9 mouse cellular contexts compared by ENCODE assay signal in the genomic region with DNA sequence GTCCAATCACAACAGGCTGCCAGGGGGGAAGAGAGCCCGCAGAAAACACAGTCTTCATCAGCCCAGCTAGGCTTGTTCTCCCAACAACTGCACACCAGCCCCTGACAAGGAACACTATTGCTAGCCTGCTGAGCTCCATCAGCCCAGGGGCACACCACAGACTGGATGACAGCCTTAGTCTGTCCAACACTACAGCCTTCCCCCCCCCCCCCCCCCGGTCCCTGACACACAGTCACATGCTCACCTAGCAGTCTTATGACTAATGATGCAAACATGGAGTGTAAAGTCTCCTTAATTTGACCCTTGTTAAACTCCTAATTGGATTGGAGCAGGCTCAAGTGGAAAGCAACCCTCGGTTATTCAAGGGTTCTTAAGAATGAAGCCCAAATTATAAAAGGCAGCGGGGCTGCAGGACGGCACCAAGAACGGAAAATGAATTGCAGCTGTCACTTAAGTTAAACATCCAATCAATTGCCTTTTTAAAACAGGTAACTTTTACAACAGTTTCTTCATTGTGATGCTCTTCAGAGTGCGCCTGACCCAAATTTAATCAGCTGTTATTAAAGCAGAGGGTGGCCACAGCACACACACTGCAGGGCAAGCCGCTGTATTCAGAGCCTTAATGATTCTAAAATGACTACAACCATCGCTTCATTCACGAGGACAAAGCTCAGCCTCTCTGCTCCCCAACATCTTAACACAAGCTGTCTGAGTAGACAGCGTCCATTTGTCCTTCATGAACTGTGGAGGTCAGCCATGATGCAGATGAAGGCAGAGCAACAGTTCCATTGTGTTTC. TPM values are rescaled to one million over a fixed set of nuclear protein-coding genes. Genes with fewer than 3 reads are reported as not detected.
DNase-seq lines count a peak whose midpoint lies in the region; ATAC-seq lines count a peak whose summit lies in the region.
"Had no signal": no experiment of that assay in that cellular context is flagged by ENCODE, and none has a peak within 500 bp of the region (broad histone marks: within the 10 kb centered on the region; RNA-seq: fewer than 3 reads in every experiment).

No protein-coding gene starts in this region.

- peak; percentile 80 for ATAC-seq in hindbrain, embryonic 11.5 days (ENCODE audit: low FRiP score)
- peak; percentile 87 for ATAC-seq in midbrain, embryonic 15.5 days (replicated peaks)
- ATAC-seq in intestine, embryonic 15.5 days: no peak

- H3K27me3 ChIP-seq in hindbrain, embryonic 11.5 days (ENCODE audit: control insufficient read depth, insufficient read depth, low read length): no peaks in the 10 kb centered on the region
- H3K27me3 ChIP-seq in midbrain, embryonic 15.5 days (replicated peaks): no peaks in the 10 kb centered on the region
- H3K27me3 ChIP-seq in intestine, embryonic 15.5 days (replicated peaks): no peaks in the 10 kb centered on the region

- WGBS in hindbrain, embryonic 11.5 days: 31% methylated on average over 11 of the region's 11 CpGs
- WGBS in midbrain, embryonic 15.5 days: 12% methylated on average over 11 of the region's 11 CpGs
- 61% methylated on average over 11 of the region's 11 CpGs for WGBS in intestine, embryonic 15.5 days

- peak; percentile 29 for DNase-seq in MN1 (ENCODE audit: low spot score)
- DNase-seq in embryo, embryonic 10.5 days (ENCODE audit: low spot score): peak; percentile 48
- DNase-seq in hindbrain, embryonic 11.5 days (ENCODE audit: low spot score): no peak
- no peak for DNase-seq in cerebellum, adult 9-11 months
- no peak for DNase-seq in cerebellum, adult 8-10 months
- DNase-seq: thymus, postnatal 36 days had no signal

- H3K4me3 ChIP-seq in hindbrain, embryonic 11.5 days (ENCODE audit: low read depth, low read length): no peak overlapping the region
- no peak overlapping the region for H3K4me3 ChIP-seq in midbrain, embryonic 15.5 days
- no peak overlapping the region for H3K4me3 ChIP-seq in intestine, embryonic 15.5 days (replicated peaks)

- H3K4me1 ChIP-seq in hindbrain, embryonic 11.5 days (replicated peaks; ENCODE audit: control insufficient read depth, insufficient read depth, low read length): peaks cover 5% of the 10 kb centered on the region; the same call in 1 of the 2 replicates
- peaks cover 62% of the 10 kb centered on the region for H3K4me1 ChIP-seq in midbrain, embryonic 15.5 days
- H3K4me1 ChIP-seq in intestine, embryonic 15.5 days (replicated peaks): no peaks in the 10 kb centered on the region

- peak overlapping the region; percentile 6; the same call in 1 of the 2 replicates for H3K4me2 ChIP-seq in hindbrain, embryonic 11.5 days (replicated peaks; ENCODE audit: low read depth, low read length)
- peak overlapping the region; percentile 29 for H3K4me2 ChIP-seq in midbrain, embryonic 15.5 days
- H3K4me2 ChIP-seq in intestine, embryonic 15.5 days (replicated peaks): no peak overlapping the region

- no peaks in the 10 kb centered on the region for H3K36me3 ChIP-seq in hindbrain, embryonic 11.5 days (ENCODE audit: control insufficient read depth, insufficient read depth, low read length)
- no peaks in the 10 kb centered on the region for H3K36me3 ChIP-seq in midbrain, embryonic 15.5 days (replicated peaks)
- no peaks in the 10 kb centered on the region for H3K36me3 ChIP-seq in intestine, embryonic 15.5 days

- no peak overlapping the region for H3K9ac ChIP-seq in hindbrain, embryonic 11.5 days (ENCODE audit: low read depth, low read length)
- H3K9ac ChIP-seq in midbrain, embryonic 15.5 days: peak overlapping the region; percentile 31
- H3K9ac ChIP-seq in intestine, embryonic 15.5 days: no peak overlapping the region
- H3K9ac ChIP-seq: liver, embryonic 14.5 days had no signal

- H3K9me3 ChIP-seq in hindbrain, embryonic 11.5 days (ENCODE audit: control insufficient read depth, low read length): no peaks in the 10 kb centered on the region
- no peaks in the 10 kb centered on the region for H3K9me3 ChIP-seq in midbrain, embryonic 15.5 days
- no peaks in the 10 kb centered on the region for H3K9me3 ChIP-seq in intestine, embryonic 15.5 days

- peak overlapping the region; percentile 37 for H3K27ac ChIP-seq in hindbrain, embryonic 11.5 days (ENCODE audit: low read depth, low read length)
- peak overlapping the region; percentile 90 for H3K27ac ChIP-seq in midbrain, embryonic 15.5 days
- H3K27ac ChIP-seq in intestine, embryonic 15.5 days: no peak overlapping the region
- H3K27ac ChIP-seq: liver, embryonic 14.5 days had no signal

RNA-seq across cellular contexts. Expression of a gene that starts 26.3 kb away (rescaled TPM):
- 68.1 and 68.5 TPM in 2 replicates for polyA plus RNA-seq in hindbrain, embryonic 11.5 days (2014; fragmentation: Nextera tagmentation; extraction: Ambion mirVana)
- 159 and 172 TPM in 2 replicates for polyA plus RNA-seq in midbrain, embryonic 15.5 days (2015; fragmentation: Nextera tagmentation; extraction: Ambion mirVana)
- 10.7 and 13.0 TPM in 2 replicates for polyA plus RNA-seq in intestine, embryonic 15.5 days (2015; fragmentation: Nextera tagmentation; extraction: Ambion mirVana)

Comparison
In these comparisons a context has a peak if more than half of its experiments do, and no peak if none do; other contexts are left out.
1. DNase-seq: peak in MN1 (single experiment) and embryo, embryonic 10.5 days (single experiment); none in hindbrain, embryonic 11.5 days (single experiment), cerebellum, adult 9-11 months (single experiment) and cerebellum, adult 8-10 months (single experiment).